Mouse (Mus musculus) lung, embryonic 16.5 days (tissue): Measurements from ENCODE around the gene Dhx16. TPM values are rescaled to one million over a fixed set of nuclear protein-coding genes. Genes with fewer than 3 reads are reported as not detected.

Experiments used
- ATAC-seq: fragments of 200-750 bp; cut with Nextera tagmentation; 2 replicates; pipeline ENCODE4 v1.8.0; 2017; ENCODE audit warnings: low read depth, mild to moderate bottlenecking, moderate library complexity
- H3K27ac ChIP-seq: fragments of 300-500 bp; sonication (generic); 2 replicates; pipeline ENCODE4 v1.5.1; 2014; ENCODE audit warnings: mild to moderate bottlenecking, control low read depth, low read length
- H3K27me3 ChIP-seq: fragments of 300-500 bp; sonication (generic); 2 replicates; pipeline ENCODE4 v1.6.1; 2014; ENCODE audit warnings: low read depth, low read length, mixed read lengths; ENCODE audit not compliant: control insufficient read depth, insufficient read depth
- H3K36me3 ChIP-seq: fragments of 300-500 bp; sonication (generic); 2 replicates; pipeline ENCODE4 v1.6.1; 2014; ENCODE audit warnings: low read length; ENCODE audit not compliant: control insufficient read depth, insufficient read depth
- H3K4me1 ChIP-seq: fragments of 300-500 bp; sonication (generic); replicated peaks from 2 replicates; pipeline ENCODE4 v1.6.1; 2014; ENCODE audit warnings: low read length, mixed read lengths; ENCODE audit not compliant: control insufficient read depth, insufficient read depth
- H3K4me2 ChIP-seq: fragments of 300-500 bp; sonication (generic); 2 replicates; pipeline ENCODE4 v1.6.1; 2014; ENCODE audit warnings: low read depth, low read length, control low read depth
- H3K4me3 ChIP-seq: fragments of 300-500 bp; sonication (generic); 2 replicates; pipeline ENCODE4 v1.5.1; 2014; ENCODE audit warnings: mild to moderate bottlenecking, low read length, control low read depth
- H3K9ac ChIP-seq: fragments of 300-500 bp; sonication (generic); 2 replicates; pipeline ENCODE4 v1.6.1; 2014; ENCODE audit warnings: low read length, control low read depth
- H3K9me3 ChIP-seq: fragments of 300-500 bp; sonication (generic); 2 replicates; pipeline ENCODE4 v1.6.1; 2016; ENCODE audit warnings: low read length; ENCODE audit not compliant: control insufficient read depth
- WGBS: fragments of 180-500 bp; shearing (Covaris S2); extraction: QIAGEN DNeasy Blood & Tissue Kit; methylation state at CpG from one replicate; pipeline ENCODE4 v1.1.7; 2014; 5-methylcytosine and 5-hydroxymethylcytosine counted together
- polyA plus RNA-seq: library from polyadenylated mRNA; unstranded; fragments of >200 nt; fragmentation: Nextera tagmentation; extraction: Ambion mirVana; gene quantifications from 2 replicates; pipeline ENCODE4 v1.2.1, GENCODE M21; 2015

Gene Dhx16
- polyA plus RNA-seq, 1 experiment from 2014 or later = 40.2 TPM

DNA sequence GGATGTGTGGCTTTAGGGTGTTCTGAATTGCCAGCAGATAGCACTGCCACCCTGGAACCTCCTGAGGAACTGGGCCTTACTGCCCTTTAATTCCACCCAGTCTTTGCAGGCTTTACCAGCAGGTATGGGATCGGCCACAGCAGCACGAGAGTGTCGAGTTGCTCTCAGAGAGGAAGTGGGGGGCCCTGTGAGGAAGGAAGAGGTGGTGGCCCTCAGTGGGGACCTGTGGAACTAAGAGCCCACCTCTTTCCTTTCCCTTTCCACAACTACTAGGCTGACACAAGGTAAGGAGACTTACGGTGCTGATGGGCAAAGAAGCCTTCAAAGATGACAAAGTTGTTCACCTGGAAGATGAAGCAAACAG is 24.4 kb downstream of the Dhx16 start:
- H3K4me1 ChIP-seq = peaks cover 10% of the 10 kb centered on the region
- H3K36me3 ChIP-seq = peaks cover 16% of the 10 kb centered on the region
- no peaks in the 10 kb centered on the region for H3K9me3 ChIP-seq
- no peaks in the 10 kb centered on the region for H3K27me3 ChIP-seq
- H3K9ac ChIP-seq = no peak overlapping the region
- peak overlapping the region; percentile 45; the same call in 1 of the 2 replicates for H3K27ac ChIP-seq
- ATAC-seq = no peak
- H3K4me2 ChIP-seq = no peak overlapping the region
- no peak overlapping the region for H3K4me3 ChIP-seq
- WGBS = 68% methylated on average over 4 of the region's 4 CpGs

DNA sequence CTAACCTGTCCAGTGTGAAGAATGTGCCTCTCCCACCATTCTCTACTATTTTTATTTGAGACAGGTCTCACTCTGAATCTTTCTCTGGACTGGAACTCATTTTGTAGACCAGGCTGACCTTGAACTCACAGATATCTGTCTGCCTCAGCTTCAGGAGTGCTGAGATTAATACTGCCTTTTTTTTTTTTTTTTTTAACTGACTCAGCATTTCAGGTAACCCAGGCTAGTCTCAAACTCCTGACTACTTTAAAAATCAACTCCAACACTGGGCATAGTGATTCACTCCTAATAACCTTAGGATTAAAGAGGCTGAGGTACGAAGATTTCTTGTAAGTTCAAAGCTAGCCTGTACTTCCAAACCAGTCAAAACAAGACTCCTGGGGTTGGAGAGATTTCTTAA is 26.0 kb downstream of the Dhx16 start:
- ATAC-seq = no peak
- H3K36me3 ChIP-seq = peaks cover 16% of the 10 kb centered on the region
- no peak overlapping the region for H3K27ac ChIP-seq
- no peak overlapping the region for H3K4me3 ChIP-seq
- peaks cover 16% of the 10 kb centered on the region for H3K4me1 ChIP-seq
- H3K9ac ChIP-seq = no peak overlapping the region
- no peaks in the 10 kb centered on the region for H3K27me3 ChIP-seq
- H3K9me3 ChIP-seq = no peaks in the 10 kb centered on the region
- no peak overlapping the region for H3K4me2 ChIP-seq
- 86% methylated on average over 1 of the region's 1 CpGs for WGBS

DNA sequence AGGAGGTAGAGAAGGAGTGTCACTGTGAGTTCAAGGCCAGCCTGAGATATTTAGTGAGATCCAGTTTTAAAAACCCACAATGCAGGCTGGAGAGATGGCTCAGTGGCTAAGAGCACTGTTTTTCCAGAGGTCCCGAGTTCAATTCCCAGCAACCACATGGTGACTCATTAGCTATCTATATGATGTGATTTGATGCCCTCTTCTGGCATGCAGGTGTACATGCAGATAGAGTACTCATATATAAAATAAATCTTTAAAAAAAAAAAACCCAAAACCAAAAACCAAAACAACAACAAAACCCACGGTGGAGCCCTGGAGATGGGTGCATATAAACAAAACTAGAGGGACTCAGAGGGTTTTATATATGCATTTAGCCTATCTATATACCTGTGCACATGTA is 28.0 kb downstream of the Dhx16 start:
- Histone ChIP-seq H3K4me2 (no peak overlapping the region), H3K36me3 (peaks cover 18% of the 10 kb centered on the region), H3K4me3 (no peak overlapping the region), H3K27me3 (no peaks in the 10 kb centered on the region), H3K9ac (no peak overlapping the region), H3K4me1 (peaks cover 16% of the 10 kb centered on the region), H3K27ac (no peak overlapping the region), H3K9me3 (no peaks in the 10 kb centered on the region)
- WGBS = 67% methylated on average over 2 of the region's 2 CpGs
- ATAC-seq = no peak

DNA sequence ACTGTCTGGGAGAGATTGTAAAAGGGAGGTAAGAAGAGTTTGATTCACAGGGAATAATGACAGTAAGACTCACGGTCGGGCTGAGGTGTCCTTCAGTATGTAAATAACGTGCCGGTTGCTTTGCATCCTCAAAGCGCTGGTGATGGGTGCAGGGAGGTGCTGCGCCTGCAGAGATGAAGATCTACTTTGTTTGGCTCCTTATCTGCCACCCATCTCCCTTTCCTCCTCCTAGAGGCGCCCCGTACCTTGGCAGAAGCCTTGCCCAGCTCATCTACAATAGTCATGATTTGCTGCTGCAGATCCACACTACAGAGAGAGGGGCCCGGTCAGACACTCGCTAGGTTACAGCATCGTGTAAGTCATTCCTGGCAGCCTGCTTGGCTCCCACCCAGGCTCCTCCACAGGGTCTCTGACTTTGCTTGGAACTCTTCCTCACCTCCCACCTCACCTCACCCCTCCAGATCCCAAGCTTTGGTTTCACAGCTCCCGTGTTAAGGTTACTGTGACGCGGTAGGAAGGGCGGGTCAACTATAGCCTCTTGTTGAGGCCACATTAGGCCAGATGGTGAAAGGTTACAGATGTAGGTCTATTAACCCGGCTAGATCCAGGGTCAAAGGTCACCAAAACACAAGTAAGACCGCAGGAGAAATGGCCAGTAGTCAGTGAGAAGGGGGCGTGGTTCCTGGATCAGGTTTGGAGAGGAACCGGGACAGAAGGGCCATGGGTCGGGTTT is 29.7 kb downstream of the Dhx16 start:
- H3K4me2 ChIP-seq = peak overlapping the region; percentile 95
- peak overlapping the region; percentile 70 for H3K9ac ChIP-seq
- H3K4me3 ChIP-seq = peak overlapping the region; percentile 64
- H3K9me3 ChIP-seq = no peaks in the 10 kb centered on the region
- peak overlapping the region; percentile 11 for H3K27ac ChIP-seq
- H3K36me3 ChIP-seq = peaks cover 18% of the 10 kb centered on the region
- peak; percentile 44 for ATAC-seq
- peaks cover 11% of the 10 kb centered on the region for H3K4me1 ChIP-seq
- no peaks in the 10 kb centered on the region for H3K27me3 ChIP-seq
- 14% methylated on average over 20 of the region's 20 CpGs for WGBS

DNA sequence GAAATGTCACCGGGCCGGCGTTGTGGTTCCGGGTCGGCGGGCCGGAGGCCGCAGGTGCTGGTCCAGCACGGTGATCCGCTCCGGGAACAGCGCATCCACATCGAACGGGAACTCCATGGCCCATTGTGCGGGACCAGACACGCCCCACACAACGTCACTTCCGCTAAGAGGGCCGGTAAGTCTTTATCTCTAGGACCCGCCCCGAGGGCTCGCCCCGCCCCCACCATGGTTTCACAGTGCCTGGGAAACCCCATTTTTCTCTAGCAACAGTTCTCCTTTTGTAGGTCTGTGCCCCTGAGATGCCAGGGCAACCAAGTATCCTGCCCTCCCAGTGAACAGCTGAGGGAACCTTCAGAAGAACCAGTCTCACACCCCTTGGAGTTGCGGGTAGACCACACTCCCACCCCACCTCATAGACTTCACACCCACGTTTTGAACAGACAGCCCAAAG is 30.3 kb downstream of the Dhx16 start, which contains the start of gene Atat1:
TSS of gene Atat1 (minus strand) at position 157 of the 451 bp plus-strand sequence.
- peak within 1 kb of the TSS; percentile 64 for H3K4me3 ChIP-seq
- H3K27me3 ChIP-seq = no peaks in the 10 kb centered on the region
- H3K4me1 ChIP-seq = peaks cover 11% of the 10 kb centered on the region
- WGBS = 2% methylated on average over 25 of the region's 25 CpGs
- peak; percentile 95 for ATAC-seq
- no peaks in the 10 kb centered on the region for H3K9me3 ChIP-seq
- peaks cover 18% of the 10 kb centered on the region for H3K36me3 ChIP-seq
- H3K4me2 ChIP-seq = peak within 1 kb of the TSS; percentile 95
- H3K27ac ChIP-seq = peak within 1 kb of the TSS; percentile 70
- H3K9ac ChIP-seq = peak within 1 kb of the TSS; percentile 70

DNA sequence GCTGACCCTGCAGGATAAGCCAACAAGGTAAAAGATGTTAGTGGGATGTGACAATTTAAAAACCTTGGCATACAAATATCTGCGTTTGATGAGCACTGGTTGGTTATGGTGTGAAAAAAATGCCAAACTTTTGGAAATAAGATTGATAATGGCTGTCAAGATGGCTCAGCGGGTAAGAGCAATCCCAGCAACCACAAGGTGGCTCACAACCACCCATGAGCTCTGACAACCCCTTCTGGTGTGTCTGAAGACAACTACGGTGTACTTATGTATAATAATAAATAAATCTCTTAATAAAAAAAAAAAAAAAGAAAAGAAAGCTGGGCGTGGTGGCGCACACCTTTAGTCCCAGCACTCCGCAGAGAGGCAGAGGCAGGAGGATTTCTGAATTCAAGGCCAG is 35.4 kb downstream of the Dhx16 start:
- WGBS = 71% methylated on average over 6 of the region's 6 CpGs
- peak overlapping the region; percentile 85 for H3K4me3 ChIP-seq
- no peaks in the 10 kb centered on the region for H3K9me3 ChIP-seq
- H3K27ac ChIP-seq = no peak overlapping the region
- peaks cover 13% of the 10 kb centered on the region; the same call in 1 of the 2 replicates for H3K36me3 ChIP-seq
- no peak overlapping the region for H3K9ac ChIP-seq
- peak overlapping the region; percentile 70; the same call in 1 of the 2 replicates for H3K4me2 ChIP-seq
- ATAC-seq = no peak
- no peaks in the 10 kb centered on the region for H3K27me3 ChIP-seq
- peaks cover 13% of the 10 kb centered on the region for H3K4me1 ChIP-seq

DNA sequence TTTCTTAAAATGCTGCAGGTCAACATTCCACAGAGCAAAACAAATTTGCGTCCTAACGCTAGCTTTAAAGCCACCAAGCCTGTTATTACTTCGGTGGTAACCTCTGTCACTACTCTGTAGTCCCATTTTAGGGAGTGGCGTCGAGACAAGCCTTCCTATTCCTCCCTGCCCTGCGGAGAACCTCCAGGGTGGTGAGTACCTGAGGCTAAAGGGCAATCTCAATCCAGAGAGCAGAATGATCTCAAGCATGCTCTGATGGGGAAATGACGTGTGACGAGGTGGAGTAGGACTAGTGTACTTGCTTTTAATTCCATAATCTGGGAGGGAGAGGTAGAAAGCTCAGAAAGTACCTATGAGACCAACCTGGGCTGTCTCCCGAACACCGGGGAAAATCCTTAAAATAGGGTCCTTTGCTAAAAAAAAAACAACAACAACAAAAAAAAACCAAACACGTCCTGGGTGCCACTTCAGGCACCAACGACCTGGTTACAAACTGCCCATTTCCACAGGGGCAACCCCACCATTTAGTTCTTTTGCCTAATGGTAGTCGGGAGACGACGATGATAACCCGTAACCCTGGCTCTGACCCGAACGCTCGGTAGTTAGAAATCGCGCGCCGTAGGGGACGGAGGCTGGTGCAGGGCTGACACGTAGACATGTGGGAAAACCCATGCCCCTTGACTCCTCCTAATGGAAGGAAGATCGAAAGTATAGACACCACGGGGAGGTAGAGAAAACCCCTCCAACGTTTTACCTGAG is 36.1 kb downstream of the Dhx16 start:
- ATAC-seq = no peak

DNA sequence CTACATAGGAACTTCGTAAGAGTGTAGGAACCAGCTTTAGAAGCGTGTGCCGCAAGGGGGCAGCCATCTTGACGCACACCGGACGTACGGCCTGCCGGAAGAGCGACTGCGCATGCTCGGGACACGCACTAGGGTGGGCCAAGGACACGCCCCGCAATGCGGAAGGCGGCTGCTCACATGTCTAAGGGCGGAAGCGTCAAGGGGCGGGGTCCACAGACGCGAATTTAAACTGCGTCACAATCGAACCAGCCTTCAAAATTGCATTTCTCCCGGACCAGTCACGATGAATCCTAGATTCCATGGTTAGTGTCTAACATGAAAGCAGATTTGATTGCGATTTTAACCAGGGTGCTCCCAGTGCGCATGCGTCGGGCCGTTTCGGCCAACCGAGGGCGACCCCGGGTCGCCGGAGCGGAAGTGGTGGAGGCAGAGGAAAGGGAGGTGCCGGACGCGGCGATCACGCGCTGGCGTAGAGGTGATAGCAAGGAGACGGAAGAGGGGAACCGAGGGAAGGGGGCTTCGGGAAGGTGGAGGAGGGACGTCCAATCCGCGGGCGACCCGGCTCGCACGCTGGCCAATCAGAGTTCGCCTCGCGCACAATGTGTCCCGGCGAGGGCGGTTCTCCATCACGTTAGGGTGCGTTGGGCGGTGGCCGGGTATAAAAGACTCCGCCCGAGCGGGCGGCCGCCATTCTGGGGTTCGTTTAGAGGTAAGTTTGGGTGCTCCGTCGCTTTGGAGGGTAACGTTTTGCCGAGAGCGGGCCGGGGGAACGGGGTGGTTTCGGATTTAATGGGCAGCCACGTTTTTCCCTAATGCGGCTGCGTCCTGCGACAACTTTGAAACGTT is 36.9 kb downstream of the Dhx16 start, which contains the start of the genes Mrps18b and Ppp1r10:
TSS of gene Mrps18b (minus strand) at position 93 of the 846 bp plus-strand sequence.
TSS of gene Ppp1r10 (plus strand) at position 138 of the 846 bp plus-strand sequence.
- peak within 1 kb of the TSS; percentile 97 for H3K27ac ChIP-seq
- no peaks in the 10 kb centered on the region for H3K27me3 ChIP-seq
- 0% methylated on average over 76 of the region's 83 CpGs for WGBS
- peaks cover 10% of the 10 kb centered on the region; the same call in 1 of the 2 replicates for H3K36me3 ChIP-seq
- H3K4me2 ChIP-seq = peak within 1 kb of the TSS; percentile 98
- H3K4me1 ChIP-seq = peaks cover 26% of the 10 kb centered on the region
- H3K9me3 ChIP-seq = no peaks in the 10 kb centered on the region
- peak within 1 kb of the TSS; percentile 85 for H3K4me3 ChIP-seq
- H3K9ac ChIP-seq = peak within 1 kb of the TSS; percentile 94
- ATAC-seq = peak; percentile 96

More for the DNA sequence above, 36.1 kb downstream of the Dhx16 start:
- Histone ChIP-seq H3K4me2 (peak overlapping the region; percentile 70), H3K27ac (peak overlapping the region; percentile 97), H3K27me3 (no peaks in the 10 kb centered on the region), H3K4me3 (peak overlapping the region; percentile 85), H3K9me3 (no peaks in the 10 kb centered on the region), H3K4me1 (peaks cover 20% of the 10 kb centered on the region), H3K9ac (peak overlapping the region; percentile 84), H3K36me3 (peaks cover 13% of the 10 kb centered on the region; the same call in 1 of the 2 replicates)
- 2% methylated on average over 28 of the region's 28 CpGs for WGBS
